Mouse (Mus musculus) liver (tissue): ENCODE measurements around the gene Ppp1r21.
A peak's percentile ranks its signal among the peaks of the same experiment; 100 is the strongest.

Experiments used
- DNase-seq: peaks from one replicate; pipeline ENCODE4 v3.0.0-alpha.2; 2020; ENCODE audit warnings: mixed read lengths

Gene Ppp1r21

DNA sequence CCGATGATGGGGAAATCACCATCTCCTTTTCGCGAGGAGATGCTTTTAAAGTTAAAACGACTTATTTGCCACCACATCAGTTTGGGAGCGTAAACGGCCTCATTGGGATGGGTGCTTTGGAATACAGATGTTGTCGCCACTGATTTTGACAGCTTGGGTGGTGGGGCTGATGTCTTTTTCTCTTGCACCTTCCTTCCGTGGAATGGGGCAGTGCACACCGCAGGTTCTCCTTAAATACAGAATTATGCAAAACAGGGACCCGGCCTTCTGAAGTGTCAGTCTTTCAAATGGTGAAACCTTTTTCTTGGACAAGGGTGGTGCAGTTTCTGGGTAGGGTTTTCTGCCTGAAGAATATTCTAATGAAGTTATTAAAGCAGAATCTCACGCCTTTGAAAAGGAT lies 749 bp downstream of the Ppp1r21 start:
- no peak for DNase-seq

DNA sequence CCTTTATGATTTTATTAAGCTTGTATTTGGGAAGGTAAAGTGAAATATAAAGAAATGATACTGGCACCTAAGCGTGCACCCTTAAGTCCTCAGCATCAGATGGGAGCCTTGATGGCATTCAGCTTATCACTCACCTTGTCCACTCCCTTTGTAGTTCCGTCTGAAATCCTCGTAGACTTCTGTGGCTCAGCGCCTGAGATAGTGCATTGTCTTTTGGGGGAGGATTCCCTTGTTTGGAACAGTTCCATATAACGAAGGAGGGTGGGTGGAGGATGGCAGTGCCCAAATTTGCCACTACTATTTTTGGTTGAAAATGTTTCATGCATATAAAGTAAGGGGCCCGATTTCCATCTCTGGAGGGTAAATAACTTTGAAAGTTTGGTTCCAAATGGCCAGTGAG lies 1.3 kb downstream of the Ppp1r21 start:
- no peak for DNase-seq

DNA sequence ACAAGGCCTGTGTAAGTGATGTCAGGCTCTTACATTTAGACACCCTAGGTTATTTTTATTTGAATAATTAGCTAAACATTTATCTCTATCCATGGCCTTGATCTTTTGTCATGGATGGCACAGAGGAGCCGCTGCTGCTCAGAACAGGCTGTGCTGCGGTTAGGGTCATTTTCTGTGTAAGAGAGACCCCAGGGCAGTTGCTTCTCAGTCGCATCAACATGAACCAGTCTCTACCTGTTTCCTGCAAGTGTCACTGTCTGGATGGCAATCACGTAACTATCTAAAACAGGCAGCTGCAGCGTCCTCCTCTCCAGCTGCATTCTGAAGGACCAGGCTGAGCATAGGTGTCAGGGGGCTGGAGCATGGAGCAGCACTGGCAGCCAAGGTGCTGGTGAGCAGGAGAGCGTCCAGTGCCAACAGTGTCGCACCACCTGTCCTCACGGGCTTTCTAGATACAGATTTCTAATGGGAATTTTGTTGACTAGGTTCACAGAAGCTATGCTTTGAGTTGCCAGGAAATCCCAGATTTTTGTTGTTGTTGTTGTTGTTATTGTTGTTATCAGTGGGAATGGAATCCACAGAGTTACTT lies 8.0 kb downstream of the Ppp1r21 start:
- no peak for DNase-seq

DNA sequence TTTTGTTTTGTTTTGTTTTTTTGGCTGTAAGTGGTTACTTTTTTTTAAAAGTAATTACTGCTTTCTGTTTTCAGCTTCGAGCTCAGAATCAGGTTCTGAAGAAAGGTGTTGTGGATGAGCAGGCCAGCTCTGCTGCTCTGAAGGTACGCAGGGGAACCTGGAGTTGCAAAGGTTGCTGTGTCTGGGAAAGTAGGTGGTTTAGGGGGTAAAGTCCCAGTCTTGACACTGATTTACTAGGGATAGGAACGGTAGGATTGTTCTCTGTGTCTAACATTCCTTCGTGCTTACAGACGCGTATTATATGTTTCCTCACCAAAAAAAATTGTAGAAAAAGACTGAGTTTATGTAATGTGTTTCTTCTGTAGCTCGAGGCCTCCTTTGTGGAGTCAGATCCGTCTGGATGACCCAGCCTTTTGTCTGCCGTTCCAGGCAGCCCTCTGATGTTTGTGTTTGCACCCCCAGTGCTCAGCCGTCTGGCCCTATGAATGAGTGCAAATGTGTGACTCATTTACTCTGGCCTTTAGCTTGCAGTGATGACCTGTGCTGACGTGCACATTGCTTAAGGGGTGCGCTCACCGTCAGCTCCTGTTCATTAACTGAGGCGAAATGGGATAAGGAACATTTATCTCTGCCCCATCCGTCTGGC lies 13.0 kb downstream of the Ppp1r21 start:
- DNase-seq: peak; percentile 23

GRCm38 (mm10) chr17:88543417-88543782 lies 13.5 kb downstream of the Ppp1r21 start:
- no peak for DNase-seq

DNA sequence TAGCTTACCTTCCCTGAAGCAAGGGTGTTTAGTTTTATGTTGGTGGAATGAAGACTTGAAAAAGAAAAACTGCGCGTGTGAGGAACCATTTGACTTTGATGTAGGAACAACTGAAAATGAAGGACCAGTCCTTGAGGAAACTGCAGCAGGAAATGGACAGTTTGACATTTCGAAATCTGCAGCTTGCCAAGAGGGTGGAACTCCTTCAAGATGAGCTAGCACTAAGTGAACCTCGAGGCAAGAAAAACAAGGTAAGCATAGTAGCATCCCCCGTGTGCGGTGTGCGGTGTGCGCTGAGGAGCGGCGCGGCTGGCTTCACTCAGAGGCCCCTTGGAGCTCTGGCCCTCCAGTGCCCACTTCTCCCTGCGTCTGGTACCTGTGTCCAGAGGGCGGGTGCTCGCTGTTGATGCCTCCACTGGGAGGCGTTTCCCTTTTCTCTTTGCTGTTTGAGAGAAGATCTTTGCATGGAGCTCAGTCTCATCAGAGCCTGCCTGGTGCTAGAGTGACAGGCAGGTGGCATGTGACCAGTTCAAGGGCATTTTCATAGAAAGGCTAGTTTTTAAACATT lies 15.4 kb downstream of the Ppp1r21 start:
- DNase-seq: no peak

DNA sequence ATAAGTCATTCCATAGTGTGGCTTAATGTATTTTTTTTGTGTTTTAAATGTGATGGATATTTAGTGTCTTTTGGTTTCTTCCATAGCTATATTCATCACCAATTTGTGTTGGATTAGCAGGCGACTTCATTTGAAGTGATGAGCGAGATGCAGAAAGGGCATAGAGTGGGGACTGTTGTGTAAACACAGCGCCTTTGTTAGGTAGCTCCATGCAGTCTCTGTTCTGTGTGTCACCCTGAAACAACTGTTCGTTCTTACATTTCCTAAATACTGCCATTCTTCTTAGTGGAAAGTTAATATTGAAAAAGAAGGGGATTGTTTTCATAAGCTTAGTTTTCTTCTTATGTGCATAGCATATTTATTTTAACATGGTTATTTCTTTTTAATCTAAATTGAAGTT lies 16.8 kb downstream of the Ppp1r21 start:
- DNase-seq: no peak

DNA sequence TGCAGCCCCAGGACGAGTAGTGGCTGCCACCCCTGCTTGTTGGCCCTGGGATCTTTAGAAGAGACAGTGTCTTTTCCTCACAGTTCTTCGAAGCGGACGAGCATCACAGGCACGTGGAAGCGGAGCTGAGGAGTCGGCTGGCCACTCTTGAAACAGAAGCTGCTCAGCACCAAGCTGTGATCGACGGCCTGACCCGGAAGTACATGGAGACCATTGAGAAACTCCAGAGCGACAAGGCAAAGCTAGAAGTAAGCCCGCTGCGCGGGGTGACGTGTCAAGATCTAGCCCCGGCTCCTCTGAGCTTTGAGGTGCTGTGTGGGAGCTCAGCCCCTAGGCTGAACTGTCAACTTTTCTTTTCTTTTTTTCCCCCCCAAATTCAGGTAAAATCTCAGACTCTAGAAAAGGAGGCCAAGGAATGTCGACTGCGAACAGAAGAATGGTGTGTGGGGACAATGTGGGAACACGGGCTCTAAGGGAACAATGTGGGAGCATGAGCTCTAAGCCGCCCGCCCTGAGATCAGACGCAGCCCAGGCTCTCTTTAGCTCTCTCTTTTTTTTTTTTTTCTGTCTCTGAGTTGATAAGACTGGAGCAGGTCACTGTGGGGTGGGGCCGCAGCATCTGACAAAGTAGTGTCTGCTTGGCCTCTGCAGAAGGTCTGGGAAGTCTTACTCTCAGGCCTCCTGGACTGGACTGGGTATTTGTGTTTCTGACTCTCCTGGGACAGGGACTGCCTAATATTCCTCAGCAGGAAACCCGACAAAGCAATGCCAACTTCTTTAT lies 19.7 kb downstream of the Ppp1r21 start:
- DNase-seq: peak; percentile 55

DNA sequence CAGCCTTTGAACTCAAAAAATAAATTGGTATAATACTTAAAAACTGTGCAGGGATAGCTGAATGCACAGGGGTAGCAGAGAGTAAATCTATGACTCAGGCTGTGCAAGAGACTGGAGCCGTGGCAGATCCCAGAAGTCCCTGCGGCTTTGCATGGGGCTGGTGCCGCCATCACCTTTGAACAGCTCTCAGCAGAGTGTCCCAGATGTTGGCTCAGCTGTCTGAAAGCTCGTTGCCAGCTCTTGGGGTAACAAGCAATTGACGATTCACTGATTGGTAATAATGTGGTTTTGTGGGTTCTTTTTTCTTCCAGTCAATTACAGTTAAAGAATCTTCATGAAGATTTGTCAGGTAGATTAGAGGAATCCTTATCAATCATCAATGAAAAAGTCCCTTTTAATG lies 20.4 kb downstream of the Ppp1r21 start:
- DNase-seq: no peak

GRCm38 (mm10) chr17:88550981-88551940 lies 21.3 kb downstream of the Ppp1r21 start:
- DNase-seq: no peak

GRCm38 (mm10) chr17:88552556-88552955 lies 22.6 kb downstream of the Ppp1r21 start:
- no peak for DNase-seq

- DNase-seq: no peak
Measured at GRCm38 (mm10) chr17:88553001-88553449, 23.1 kb downstream of the Ppp1r21 start.

- no peak for DNase-seq
Measured at GRCm38 (mm10) chr17:88553473-88554087, 23.7 kb downstream of the Ppp1r21 start.

DNA sequence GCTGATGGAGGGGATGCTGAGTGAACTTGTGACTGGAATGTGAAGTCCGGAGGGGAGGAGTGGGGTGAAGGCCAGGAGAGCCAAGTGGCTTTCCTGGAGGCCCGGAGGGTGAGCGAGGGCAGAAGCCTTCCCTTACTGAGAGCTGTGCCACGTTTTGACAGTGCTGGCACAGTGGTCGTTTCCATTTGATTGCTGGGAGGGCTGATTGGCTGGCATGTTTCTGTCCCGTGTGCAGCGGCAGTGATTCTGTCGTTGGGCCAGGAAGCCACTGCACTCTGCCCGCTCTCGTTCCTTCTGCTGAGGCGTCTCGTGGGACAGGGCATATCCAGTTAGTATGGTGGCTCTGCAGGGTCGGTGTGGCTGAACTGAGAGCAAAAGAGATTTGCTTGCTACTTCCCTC lies 26.3 kb downstream of the Ppp1r21 start:
- no peak for DNase-seq

DNA sequence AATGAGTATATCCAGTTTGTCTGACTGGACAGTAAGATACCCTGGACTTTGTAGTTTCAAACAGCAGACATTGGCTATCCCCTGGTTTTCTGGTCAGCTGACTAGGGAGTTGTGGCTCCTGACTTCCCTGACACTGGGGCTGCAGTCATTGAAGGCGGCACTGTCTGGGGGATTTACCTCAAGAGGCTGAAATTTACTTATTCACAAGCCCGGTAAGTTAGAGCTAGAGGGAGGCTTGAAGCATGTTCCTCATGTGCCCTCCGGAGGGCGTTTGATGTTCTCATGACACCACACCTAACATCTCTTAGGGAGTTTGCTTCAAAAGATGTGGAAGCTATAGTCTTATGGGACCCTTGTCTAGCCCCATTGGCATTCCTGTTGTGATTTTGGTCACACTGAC lies 26.8 kb downstream of the Ppp1r21 start:
- DNase-seq: no peak

- DNase-seq: peak; percentile 51
Measured at GRCm38 (mm10) chr17:88558168-88558842, 28.4 kb downstream of the Ppp1r21 start.

DNA sequence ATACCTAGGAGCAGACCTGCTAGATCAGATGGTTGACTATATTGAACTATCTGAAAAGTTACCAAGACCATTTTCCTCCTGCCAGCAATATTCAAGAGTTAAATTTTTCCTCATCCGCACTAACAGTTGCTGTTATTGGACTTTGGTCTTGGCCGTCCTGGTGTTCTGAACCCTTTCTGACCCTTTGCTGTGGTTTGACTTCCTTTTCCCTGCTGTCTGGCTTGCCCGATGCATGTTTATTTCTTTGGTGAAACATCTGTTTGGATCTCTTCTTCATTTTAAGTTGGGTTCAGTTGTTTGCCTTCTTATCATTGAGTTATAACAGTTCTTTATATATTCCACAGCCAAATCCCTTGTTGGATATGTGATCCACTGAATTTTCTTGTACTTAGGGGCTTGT lies 33.7 kb downstream of the Ppp1r21 start:
- DNase-seq: no peak

DNA sequence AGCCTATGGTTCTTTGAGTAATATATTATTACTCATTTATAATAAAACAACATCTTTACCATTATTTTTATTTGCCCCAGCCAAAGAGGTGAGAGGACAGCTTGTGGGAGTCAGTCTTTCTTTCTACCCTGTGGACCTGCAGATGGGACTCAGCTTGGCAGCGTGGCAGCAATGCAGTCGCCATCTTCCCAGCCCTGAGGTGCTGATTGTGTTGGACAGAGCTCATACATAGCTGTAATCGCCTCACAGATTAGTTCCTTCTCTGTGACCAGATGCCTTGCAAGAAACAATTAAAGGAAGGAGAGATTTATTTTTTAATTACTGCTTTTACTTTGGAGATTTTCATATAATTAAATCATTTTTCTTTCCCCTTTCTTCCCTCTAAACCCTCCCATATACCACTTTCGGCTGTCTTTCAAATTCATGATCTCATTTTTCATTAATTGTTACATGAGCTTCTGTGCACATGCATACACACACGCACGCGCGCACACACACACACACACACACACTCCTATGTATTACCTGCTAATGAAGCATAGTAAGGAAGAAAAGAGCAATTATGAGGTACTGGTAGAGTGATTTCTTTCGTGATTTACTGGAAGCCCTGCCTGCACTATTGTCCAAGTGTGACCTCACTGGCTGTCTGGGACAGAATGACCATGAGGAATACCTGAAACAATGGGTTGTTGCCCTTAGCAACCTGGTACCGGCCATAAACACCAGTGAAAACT lies 40.1 kb downstream of the Ppp1r21 start:
- DNase-seq: no peak

DNA sequence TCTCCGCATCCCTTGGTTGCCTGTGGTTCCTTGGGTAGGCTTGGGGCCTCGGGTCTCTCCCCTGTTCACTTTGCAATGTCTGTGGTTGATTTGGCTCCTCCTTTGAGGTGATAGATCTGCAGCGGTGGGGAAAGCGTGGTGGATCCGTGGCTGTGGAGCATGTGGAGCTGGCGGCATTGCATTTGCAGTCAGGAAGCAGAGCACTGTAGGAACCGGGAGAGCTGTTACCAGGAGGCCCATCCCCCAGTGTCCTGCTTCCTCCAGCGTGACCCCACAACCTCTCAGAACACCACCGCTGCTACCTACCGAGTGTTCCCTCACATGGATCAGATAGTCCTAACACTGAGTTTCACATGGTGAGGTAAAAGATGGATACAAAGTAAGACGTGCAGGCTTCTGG lies 40.9 kb downstream of the Ppp1r21 start:
- DNase-seq: no peak

- DNase-seq: no peak
Measured at GRCm38 (mm10) chr17:88574811-88575210, 44.9 kb downstream of the Ppp1r21 start.
